Mouse (Mus musculus): ENCODE measurements around the gene Notch4. TPM values are rescaled to one million over a fixed set of nuclear protein-coding genes. Genes with fewer than 3 reads are reported as not detected.

The Notch4 gene
- total RNA-seq, 1 experiment, result 14.0 TPM

DNA sequence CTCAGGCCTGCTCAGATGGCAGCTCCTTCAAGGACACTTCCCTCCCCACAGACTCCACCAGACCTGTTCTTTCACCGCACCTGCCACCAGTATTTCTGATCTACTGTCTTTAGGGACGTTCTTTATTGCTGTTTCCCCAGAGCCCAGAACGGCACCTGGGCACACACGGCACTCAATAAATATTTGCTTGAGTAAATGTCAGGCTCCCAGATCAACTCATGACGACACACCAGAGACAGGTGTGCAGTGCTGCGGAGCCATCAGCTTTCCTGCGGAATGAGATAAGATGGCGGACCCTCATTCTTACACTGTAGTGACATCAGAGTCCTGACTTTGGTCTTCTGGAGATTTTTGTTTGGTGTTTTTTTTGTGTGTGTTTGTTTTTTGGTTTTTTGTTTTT lies 56.9 kb downstream of the Notch4 start:
- no peak overlapping the region for H3K27ac ChIP-seq (ENCODE audit: insufficient read depth, low read depth, low read length, poor library complexity, severe bottlenecking)
- TF ChIP-seq ZNF384 (IDR thresholded peaks at IDR 0.05; ENCODE audit: low read depth, low read length) (no peak), HCFC1 (IDR thresholded peaks at IDR 0.05; ENCODE audit: borderline replicate concordance, insufficient read depth, low read length) (no peak), CHD2 (IDR thresholded peaks at IDR 0.05; ENCODE audit: low read depth, low read length) (no peak), MAFK (IDR thresholded peaks at IDR 0.05; ENCODE audit: insufficient read depth, low read depth, low read length) (no peak), ZC3H11A (IDR thresholded peaks at IDR 0.05; ENCODE audit: borderline replicate concordance, low read depth, low read length) (no peak)
- H3K36me3 ChIP-seq (ENCODE audit: control insufficient read depth, insufficient read depth, low read length, poor library complexity, severe bottlenecking), result peaks cover 6% of the 10 kb centered on the region; the same call in 1 of the 2 replicates
- H3K4me1 ChIP-seq (ENCODE audit: control insufficient read depth in 2 of 2, insufficient read depth in 2 of 2, low read length in 2 of 2, poor library complexity in 1 of 2), result peaks cover 0 to 6% of the 10 kb centered on the region in 2 experiments; a peak in 1 of 4 replicates
- no peaks in the 10 kb centered on the region for H3K9me3 ChIP-seq (ENCODE audit: control insufficient read depth, insufficient read depth, low read depth, low read length)
- in situ Hi-C loops (cut with MboI; ENCODE audit: low sequenced_read_pairs in 2 of 2, unreplicated experiment in 2 of 2), result no loop called here
- no peak overlapping the region for H3K9ac ChIP-seq (ENCODE audit: insufficient read depth, low read depth, low read length, poor library complexity, severe bottlenecking)
- no peak for DNase-seq (ENCODE audit: low read depth, low spot score)
- H3K4me3 ChIP-seq (ENCODE audit: insufficient read depth in 1 of 2, low read depth in 1 of 2, low read length in 2 of 2, poor library complexity in 1 of 2, severe bottlenecking in 1 of 2), result no peak overlapping the region

GRCm38 (mm10) chr17:34623161-34623560 lies 59.1 kb downstream of the Notch4 start:
- Histone ChIP-seq H3K9ac (ENCODE audit: insufficient read depth, low read depth, low read length, poor library complexity, severe bottlenecking) (peak overlapping the region; percentile 21; the same call in 1 of the 2 replicates), H3K4me1 (ENCODE audit: control insufficient read depth in 2 of 2, insufficient read depth in 2 of 2, low read length in 2 of 2, poor library complexity in 1 of 2) (peaks cover 0 to 9% of the 10 kb centered on the region in 2 experiments; a peak in 1 of 4 replicates), H3K4me3 (ENCODE audit: insufficient read depth in 1 of 2, low read depth in 1 of 2, low read length in 2 of 2, poor library complexity in 1 of 2, severe bottlenecking in 1 of 2) (no peak overlapping the region), H3K9me3 (ENCODE audit: control insufficient read depth, insufficient read depth, low read depth, low read length) (no peaks in the 10 kb centered on the region), H3K36me3 (ENCODE audit: control insufficient read depth, insufficient read depth, low read length, poor library complexity, severe bottlenecking) (peaks cover 6% of the 10 kb centered on the region; the same call in 1 of the 2 replicates), H3K27ac (ENCODE audit: insufficient read depth, low read depth, low read length, poor library complexity, severe bottlenecking) (no peak overlapping the region)
- TF ChIP-seq CHD2 (IDR thresholded peaks at IDR 0.05; ENCODE audit: low read depth, low read length) (no peak), ZC3H11A (IDR thresholded peaks at IDR 0.05; ENCODE audit: borderline replicate concordance, low read depth, low read length) (no peak)
- DNase-seq (ENCODE audit: low read depth, low spot score), result no peak
- in situ Hi-C loops (cut with MboI; ENCODE audit: low sequenced_read_pairs in 2 of 2, unreplicated experiment in 2 of 2), result no loop called here

GRCm38 (mm10) chr17:34624981-34625380 lies 60.9 kb downstream of the Notch4 start:
- Histone ChIP-seq H3K4me1 (ENCODE audit: control insufficient read depth in 2 of 2, insufficient read depth in 2 of 2, low read length in 2 of 2, poor library complexity in 1 of 2) (peaks cover 6 to 16% of the 10 kb centered on the region in 2 experiments; a peak in 3 of 4 replicates), H3K27ac (ENCODE audit: insufficient read depth, low read depth, low read length, poor library complexity, severe bottlenecking) (no peak overlapping the region), H3K4me3 (ENCODE audit: insufficient read depth in 1 of 2, low read depth in 1 of 2, low read length in 2 of 2, poor library complexity in 1 of 2, severe bottlenecking in 1 of 2) (no peak overlapping the region), H3K9me3 (ENCODE audit: control insufficient read depth, insufficient read depth, low read depth, low read length) (no peaks in the 10 kb centered on the region), H3K36me3 (ENCODE audit: control insufficient read depth, insufficient read depth, low read length, poor library complexity, severe bottlenecking) (peaks cover 6% of the 10 kb centered on the region; the same call in 1 of the 2 replicates), H3K9ac (ENCODE audit: insufficient read depth, low read depth, low read length, poor library complexity, severe bottlenecking) (no peak overlapping the region)
- in situ Hi-C loops (cut with MboI; ENCODE audit: low sequenced_read_pairs in 2 of 2, unreplicated experiment in 2 of 2), result no loop called here
- no peak for TF ChIP-seq ZC3H11A (IDR thresholded peaks at IDR 0.05; ENCODE audit: borderline replicate concordance, low read depth, low read length)
- TF ChIP-seq CHD2 (IDR thresholded peaks at IDR 0.05; ENCODE audit: low read depth, low read length), result no peak
- TF ChIP-seq MAFK (IDR thresholded peaks at IDR 0.05; ENCODE audit: insufficient read depth, low read depth, low read length), result no peak
- no peak for TF ChIP-seq ZNF384 (IDR thresholded peaks at IDR 0.05; ENCODE audit: low read depth, low read length)
- TF ChIP-seq HCFC1 (IDR thresholded peaks at IDR 0.05; ENCODE audit: borderline replicate concordance, insufficient read depth, low read length), result no peak
- no peak for DNase-seq (ENCODE audit: low read depth, low spot score)

GRCm38 (mm10) chr17:34626062-34626772 lies 62.1 kb downstream of the Notch4 start:
- Histone ChIP-seq H3K4me1 (ENCODE audit: control insufficient read depth in 2 of 2, insufficient read depth in 2 of 2, low read length in 2 of 2, poor library complexity in 1 of 2) (peaks cover 6 to 26% of the 10 kb centered on the region in 2 experiments; a peak in 3 of 4 replicates), H3K27ac (ENCODE audit: insufficient read depth, low read depth, low read length, poor library complexity, severe bottlenecking) (no peak overlapping the region), H3K36me3 (ENCODE audit: control insufficient read depth, insufficient read depth, low read length, poor library complexity, severe bottlenecking) (peaks cover 6% of the 10 kb centered on the region; the same call in 1 of the 2 replicates), H3K9ac (ENCODE audit: insufficient read depth, low read depth, low read length, poor library complexity, severe bottlenecking) (peak overlapping the region; percentile 69), H3K9me3 (ENCODE audit: control insufficient read depth, insufficient read depth, low read depth, low read length) (no peaks in the 10 kb centered on the region), H3K4me3 (ENCODE audit: insufficient read depth in 1 of 2, low read depth in 1 of 2, low read length in 2 of 2, poor library complexity in 1 of 2, severe bottlenecking in 1 of 2) (peak overlapping the region; percentile 67 to 80)
- in situ Hi-C loops (cut with MboI; ENCODE audit: low sequenced_read_pairs in 2 of 2, unreplicated experiment in 2 of 2), result no loop called here
- TF ChIP-seq ZC3H11A (IDR thresholded peaks at IDR 0.05; ENCODE audit: borderline replicate concordance, low read depth, low read length) (no peak), HCFC1 (IDR thresholded peaks at IDR 0.05; ENCODE audit: borderline replicate concordance, insufficient read depth, low read length) (no peak), ZNF384 (IDR thresholded peaks at IDR 0.05; ENCODE audit: low read depth, low read length) (no peak), CHD2 (IDR thresholded peaks at IDR 0.05; ENCODE audit: low read depth, low read length) (no peak)
- no peak for DNase-seq (ENCODE audit: low read depth, low spot score)
